Mouse (Mus musculus) spleen, adult 2 months (tissue): ENCODE results near the gene Olfr110.

Experiments
- CTCF ChIP-seq: fragments of 200-500 bp; IDR thresholded peaks from 2 replicates; pipeline ENCODE4 v1.5.1; 2011; ENCODE audit warnings: mild to moderate bottlenecking, inconsistent platforms; ENCODE audit not compliant: insufficient read depth, insufficient read length, insufficient replicate concordance; ENCODE audit errors: extremely low read depth
- POLR2A ChIP-seq: fragments of 200-500 bp; IDR thresholded peaks from 2 replicates; pipeline ENCODE4 v1.6.1; 2011; ENCODE audit warnings: low read depth, low read length, inconsistent platforms

DNA sequence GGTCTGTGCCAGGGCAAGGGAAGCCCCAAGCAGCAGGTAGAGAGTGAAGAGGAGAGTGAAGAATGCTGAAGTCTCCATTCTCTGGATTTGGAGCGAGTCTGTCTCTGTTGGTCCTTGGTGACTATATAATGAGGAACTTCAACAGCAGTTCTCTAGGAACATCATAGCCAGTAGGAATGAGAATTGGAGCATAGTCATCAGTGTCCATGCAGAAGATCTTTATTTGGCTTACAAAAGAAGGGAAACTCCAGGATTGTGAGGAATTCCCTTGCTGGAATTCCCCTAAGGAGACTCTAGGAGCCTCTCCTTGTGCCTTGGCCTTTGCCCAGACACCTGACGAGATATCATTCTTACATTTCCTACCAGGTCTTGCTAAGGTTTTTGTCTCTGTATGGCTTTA, 8.8 kb upstream of the Olfr110 start, which contains the start of gene H2-M2:
- TF ChIP-seq CTCF, result no peak
- no peak for TF ChIP-seq POLR2A
